Mouse (Mus musculus): ENCODE measurements around the gene Tmem212.

DNA sequence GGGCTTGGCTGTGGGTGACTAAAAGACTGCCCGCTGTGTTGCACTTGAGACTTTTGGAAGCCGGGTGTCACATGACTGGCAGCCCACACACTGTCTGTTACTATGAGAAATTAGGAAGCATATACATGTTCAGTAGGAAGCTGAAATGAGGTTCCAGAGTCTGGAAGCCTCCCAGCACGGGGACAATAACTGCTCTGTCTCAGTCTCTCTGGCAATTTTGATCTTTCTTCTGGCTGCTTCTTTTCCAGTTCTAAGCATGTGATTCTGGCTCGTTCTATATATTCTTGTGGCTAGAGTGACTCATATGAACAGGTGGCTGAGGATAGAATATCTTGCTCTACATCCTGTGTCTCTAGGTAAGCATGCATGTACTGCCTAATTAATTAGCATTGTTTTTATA, 33.1 kb upstream of the Tmem212 start:
- no peak for TF ChIP-seq CTCF (IDR thresholded peaks at IDR 0.05)
- TF ChIP-seq EP300 (IDR thresholded peaks at IDR 0.05), result no peak

All from lung, postnatal 0 days (tissue).